Mouse (Mus musculus) brain, adult 2 months (tissue): ENCODE measurements around the gene Bin2.

Experiments
- DNase-seq: peaks from one replicate; pipeline ENCODE4 v3.0.0; 2011; ENCODE audit warnings: low read depth, low spot score

Gene Bin2

DNA sequence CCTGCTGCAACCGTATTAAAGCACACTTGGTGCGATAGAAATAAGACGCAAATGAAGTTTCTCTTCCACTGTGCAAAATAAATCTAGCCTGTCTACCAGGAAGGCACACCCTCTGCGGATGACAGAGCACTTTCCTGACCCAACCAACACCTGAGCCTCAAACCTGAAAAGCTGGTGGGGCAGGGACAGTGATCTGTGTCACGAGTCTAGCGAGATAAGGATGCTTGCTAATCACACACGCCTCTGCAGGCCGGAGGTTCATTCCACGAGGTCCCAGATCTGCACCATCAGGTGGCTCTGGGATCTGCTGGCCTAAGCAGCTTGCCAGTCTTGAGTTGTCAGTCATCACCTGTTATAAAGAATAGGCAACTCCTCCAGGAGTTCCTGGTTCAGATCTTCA, 17.7 kb downstream of the Bin2 start:
- DNase-seq: no peak

GRCm38 (mm10) chr15:100650111-100650510, 19.2 kb downstream of the Bin2 start:
- peak; percentile 54 for DNase-seq

GRCm38 (mm10) chr15:100646161-100646560, 23.2 kb downstream of the Bin2 start:
- DNase-seq: peak; percentile 84

DNA sequence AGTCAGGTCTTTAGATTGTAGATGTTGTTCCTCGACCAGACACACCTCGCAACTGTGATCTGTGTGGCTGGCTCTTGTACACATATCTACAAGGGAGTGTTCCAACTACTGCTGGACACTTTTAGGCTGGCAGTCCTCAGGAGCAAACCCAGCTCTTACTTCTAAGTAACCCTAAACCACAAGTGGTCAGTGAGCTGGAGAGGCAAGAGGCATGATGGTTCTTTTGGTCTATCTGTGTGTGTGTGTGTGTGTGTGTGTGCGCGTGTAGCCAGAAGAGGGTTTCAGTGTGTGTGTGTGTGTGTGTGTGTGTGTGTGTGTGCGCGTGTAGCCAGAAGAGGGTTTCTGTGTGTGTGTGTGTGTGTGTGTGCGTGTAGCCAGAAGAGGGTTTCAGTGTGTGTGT, 26.9 kb downstream of the Bin2 start:
- DNase-seq: no peak

GRCm38 (mm10) chr15:100641226-100641810, 28.0 kb downstream of the Bin2 start:
- DNase-seq: no peak

GRCm38 (mm10) chr15:100639972-100640750, 29.2 kb downstream of the Bin2 start:
- no peak for DNase-seq

GRCm38 (mm10) chr15:100637661-100638060, 31.7 kb downstream of the Bin2 start:
- DNase-seq: peak; percentile 40

DNA sequence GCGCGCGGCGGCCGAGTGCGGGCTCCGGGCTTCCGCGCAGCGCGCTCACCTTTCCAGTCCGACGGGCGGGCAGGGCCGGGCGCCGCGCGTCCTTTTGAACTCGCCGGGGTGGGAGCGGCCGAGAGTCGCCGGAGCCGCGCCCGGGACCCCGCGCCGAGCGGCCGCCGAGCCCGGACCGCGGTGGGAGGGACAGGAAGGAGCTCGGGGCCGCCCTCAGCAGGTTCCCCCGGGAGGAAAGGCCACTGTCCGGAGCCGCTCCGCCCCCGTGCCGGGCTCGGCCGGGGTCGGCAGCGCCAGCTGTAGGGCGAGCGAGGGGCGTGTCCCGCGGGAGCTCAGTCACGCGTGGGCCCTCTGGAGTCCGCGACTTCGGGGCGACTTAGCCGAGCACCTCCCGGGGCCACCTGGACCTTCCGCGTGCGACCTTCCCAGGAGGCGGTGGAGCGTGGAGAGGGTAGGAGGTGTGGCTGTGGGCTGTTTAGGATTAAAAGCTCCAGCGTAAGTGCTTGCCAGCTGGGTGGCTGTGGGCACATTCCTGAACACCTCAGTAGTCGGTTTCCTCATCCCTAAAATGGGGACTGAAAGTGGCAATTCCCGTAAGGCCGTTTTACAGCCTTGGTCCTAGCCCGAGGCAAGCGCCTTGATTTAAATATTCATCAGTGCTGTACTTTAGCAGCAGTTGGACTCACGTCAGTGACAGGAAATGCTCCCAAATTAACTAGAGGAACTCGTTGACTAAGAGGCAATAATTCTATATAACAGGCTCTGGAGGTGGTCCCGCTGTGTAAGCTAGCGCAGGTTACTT, 32.5 kb downstream of the Bin2 start, which contains the start of gene Smagp:
Gene Smagp, minus strand, starts transcription at position 241 of the 802 bp plus-strand sequence.
- DNase-seq: no peak

GRCm38 (mm10) chr15:100635851-100636645, 33.3 kb downstream of the Bin2 start:
- no peak for DNase-seq

- DNase-seq: no peak
Measured at GRCm38 (mm10) chr15:100635239-100635638, 34.1 kb downstream of the Bin2 start.

- DNase-seq: no peak
Measured at GRCm38 (mm10) chr15:100633341-100633740, 36.0 kb downstream of the Bin2 start.

- no peak for DNase-seq
Measured at GRCm38 (mm10) chr15:100632323-100632722, 37.0 kb downstream of the Bin2 start.

GRCm38 (mm10) chr15:100631454-100632170, 37.7 kb downstream of the Bin2 start:
- no peak for DNase-seq

DNA sequence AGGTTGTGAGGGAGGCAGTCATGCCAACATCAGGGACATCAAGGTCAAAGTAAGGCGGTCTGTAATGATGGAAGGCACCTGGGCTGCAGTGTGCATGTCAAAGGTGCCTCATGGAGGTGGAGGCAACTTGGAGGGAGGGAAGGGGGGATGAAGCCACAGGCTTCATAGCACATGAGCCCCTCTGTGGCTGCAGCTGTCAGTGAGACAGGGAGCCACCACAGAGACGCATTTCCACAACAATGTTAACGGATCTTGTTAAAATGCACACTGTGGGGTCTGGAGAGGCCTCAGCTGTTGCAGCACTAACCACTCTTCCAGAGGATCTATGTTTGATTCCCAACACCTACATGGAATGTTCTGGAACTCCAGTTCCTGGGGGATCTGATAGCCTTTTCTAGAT, 39.2 kb downstream of the Bin2 start:
- DNase-seq: no peak

DNA sequence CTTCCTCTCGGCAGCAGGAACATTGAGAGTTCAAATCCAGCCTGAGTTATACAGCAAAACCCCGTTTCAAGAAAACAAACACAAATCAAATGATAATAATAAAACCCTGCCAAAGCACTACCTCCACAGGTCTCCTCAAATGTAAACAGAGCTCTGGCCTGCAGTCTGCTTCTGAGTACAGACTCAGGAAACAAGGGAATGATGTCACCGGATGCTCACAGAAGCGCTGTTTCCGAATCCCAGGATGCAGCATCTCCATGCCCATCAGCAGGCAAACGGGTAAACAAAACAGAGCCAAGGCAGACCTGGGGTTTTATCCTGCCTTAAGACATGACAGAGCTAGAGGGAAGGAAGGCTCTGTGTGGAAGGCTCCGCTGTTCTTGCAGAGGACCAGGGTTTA, 40.6 kb downstream of the Bin2 start:
- DNase-seq: no peak

- no peak for DNase-seq
Measured at GRCm38 (mm10) chr15:100627774-100628370, 41.5 kb downstream of the Bin2 start.

DNA sequence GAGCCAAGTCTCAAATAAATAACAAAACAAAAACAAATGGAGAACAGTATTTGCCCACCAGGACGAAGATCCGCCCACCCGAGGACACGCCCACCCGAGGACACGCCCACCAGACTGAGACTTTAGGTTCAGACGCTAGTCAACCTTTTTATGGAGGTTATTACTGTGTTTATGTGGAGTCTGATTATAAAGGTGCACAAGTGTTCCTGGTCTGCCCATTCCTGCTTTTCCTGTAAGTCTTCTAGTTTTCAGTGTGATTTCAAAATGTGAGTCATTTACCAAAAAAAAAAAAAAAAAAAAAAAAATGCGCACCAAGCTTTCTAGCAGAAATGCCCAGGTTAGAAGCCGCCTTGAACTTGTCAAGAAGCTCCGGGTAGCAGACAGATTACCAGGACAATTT, 42.1 kb downstream of the Bin2 start:
- DNase-seq: no peak

GRCm38 (mm10) chr15:100624435-100624834, 44.9 kb downstream of the Bin2 start:
- DNase-seq: no peak

GRCm38 (mm10) chr15:100623754-100624153, 45.6 kb downstream of the Bin2 start:
- DNase-seq: no peak

GRCm38 (mm10) chr15:100622164-100622563, 47.2 kb downstream of the Bin2 start:
- peak; percentile 76 for DNase-seq
